Mouse (Mus musculus): ENCODE results near the gene Vps25. TPM values are rescaled to one million over a fixed set of nuclear protein-coding genes. Genes with fewer than 3 reads are reported as not detected.

Vps25 gene
- total and polyA plus RNA-seq, 3 experiments: 75.5 to 107 TPM; not detected in 1

GRCm38 (mm10) chr11:101282896-101283295 lies 29.4 kb downstream of the Vps25 start:
- H3K36me3 ChIP-seq (ENCODE audit: control insufficient read depth in 1 of 2, insufficient read depth in 2 of 2, low read length in 2 of 2): peaks cover 4 to 8% of the 10 kb centered on the region in 2 experiments; a peak in 3 of 4 replicates
- no peak overlapping the region for H3K4me3 ChIP-seq (ENCODE audit: control insufficient read depth in 1 of 2, insufficient read depth in 1 of 2, low read depth in 2 of 2, low read length in 2 of 2)
- peaks cover 6% of the 10 kb centered on the region for H3K79me2 ChIP-seq (ENCODE audit: control insufficient read depth, insufficient read depth, low read length, poor library complexity)
- no peaks in the 10 kb centered on the region for H3K9me3 ChIP-seq (replicated peaks; ENCODE audit: insufficient read depth, low read length)
- no peak for DNase-seq (ENCODE audit: low read depth, low spot score)
- no peak overlapping the region for H3K27ac ChIP-seq (ENCODE audit: control insufficient read depth, low read depth, low read length)
- peaks cover 0 to 7% of the 10 kb centered on the region in 2 experiments; a peak in 1 of 4 replicates for H3K4me1 ChIP-seq (ENCODE audit: control insufficient read depth in 1 of 2, insufficient read depth in 2 of 2, low read length in 2 of 2)
- no peak for TF ChIP-seq BHLHE40 (IDR thresholded peaks at IDR 0.05; ENCODE audit: borderline replicate concordance, low read depth, low read length)
- TF ChIP-seq GABPA (IDR thresholded peaks at IDR 0.05; ENCODE audit: low read depth, low read length): no peak
- TF ChIP-seq ZKSCAN1 (IDR thresholded peaks at IDR 0.05; ENCODE audit: low read depth, low read length): no peak
- no peak for TF ChIP-seq NELFE (IDR thresholded peaks at IDR 0.05; ENCODE audit: low read depth, low read length)
- TF ChIP-seq TCF12 (IDR thresholded peaks at IDR 0.05; ENCODE audit: low read depth, low read length): no peak
- no peak for TF ChIP-seq NRF1 (IDR thresholded peaks at IDR 0.05; ENCODE audit: insufficient read depth, low read depth, low read length, poor library complexity, severe bottlenecking)
- TF ChIP-seq TAL1 (IDR thresholded peaks at IDR 0.05; ENCODE audit: low read length): no peak
- no peak for TF ChIP-seq POLR2AphosphoS2 (IDR thresholded peaks at IDR 0.05; ENCODE audit: low read length)
- TF ChIP-seq UBTF (IDR thresholded peaks at IDR 0.05; ENCODE audit: borderline replicate concordance, insufficient read depth, low read depth, low read length): no peak
- TF ChIP-seq KAT2A (conservative IDR thresholded peaks at IDR 0.05; ENCODE audit: low read depth, low read length): no peak
- TF ChIP-seq SMC3 (IDR thresholded peaks at IDR 0.05; ENCODE audit: low read depth, low read length): no peak
- TF ChIP-seq CHD1 (IDR thresholded peaks at IDR 0.05; ENCODE audit: low read depth, low read length): no peak
- TF ChIP-seq E2F4 (IDR thresholded peaks at IDR 0.05; ENCODE audit: borderline replicate concordance, low read depth, low read length): no peak
- TF ChIP-seq MYB (IDR thresholded peaks at IDR 0.05; ENCODE audit: low read depth, low read length): no peak
- no peak for TF ChIP-seq POLR2AphosphoS5 (IDR thresholded peaks at IDR 0.05; ENCODE audit: borderline replicate concordance, low read depth, low read length)
- no peak overlapping the region for H3K9ac ChIP-seq (ENCODE audit: control insufficient read depth, low read depth, low read length, poor library complexity, severe bottlenecking)
- H3K27me3 ChIP-seq (ENCODE audit: control insufficient read depth in 1 of 2, insufficient read depth in 2 of 2, low read length in 2 of 2): no peaks in the 10 kb centered on the region

DNA sequence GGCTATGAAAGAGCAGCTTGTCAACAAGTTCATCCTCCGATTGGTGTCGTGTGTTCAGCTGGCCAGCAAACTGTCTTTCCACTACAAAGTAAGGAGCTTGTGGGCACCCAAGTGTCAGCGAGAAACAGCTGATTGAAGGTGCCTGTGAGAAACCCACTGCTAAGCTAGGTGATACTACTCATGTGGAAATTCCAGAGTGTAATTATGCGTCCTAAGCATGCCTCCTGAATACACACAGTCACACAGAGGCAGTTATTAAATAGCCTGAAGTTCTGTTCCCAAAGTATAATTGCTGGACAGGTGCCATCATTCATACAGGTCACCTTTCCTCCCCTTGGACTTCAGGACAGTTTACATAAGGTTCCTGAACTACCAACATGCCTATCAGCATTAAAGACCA lies 30.3 kb downstream of the Vps25 start:
- Histone ChIP-seq H3K27me3 (ENCODE audit: control insufficient read depth in 1 of 2, insufficient read depth in 2 of 2, low read length in 2 of 2) (no peaks in the 10 kb centered on the region), H3K9me3 (replicated peaks; ENCODE audit: insufficient read depth, low read length) (no peaks in the 10 kb centered on the region), H3K9ac (ENCODE audit: control insufficient read depth, low read depth, low read length, poor library complexity, severe bottlenecking) (no peak overlapping the region), H3K4me3 (ENCODE audit: control insufficient read depth in 1 of 2, insufficient read depth in 1 of 2, low read depth in 2 of 2, low read length in 2 of 2) (no peak overlapping the region), H3K27ac (ENCODE audit: control insufficient read depth, low read depth, low read length) (no peak overlapping the region), H3K4me1 (ENCODE audit: control insufficient read depth in 1 of 2, insufficient read depth in 2 of 2, low read length in 2 of 2) (peaks cover 0 to 7% of the 10 kb centered on the region in 2 experiments; a peak in 1 of 4 replicates), H3K79me2 (ENCODE audit: control insufficient read depth, insufficient read depth, low read length, poor library complexity) (no peaks in the 10 kb centered on the region), H3K36me3 (ENCODE audit: control insufficient read depth in 1 of 2, insufficient read depth in 2 of 2, low read length in 2 of 2) (peaks cover 4 to 14% of the 10 kb centered on the region in 2 experiments; a peak in 3 of 4 replicates)
- DNase-seq (ENCODE audit: low read depth, low spot score): no peak
- TF ChIP-seq GATA1 (IDR thresholded peaks at IDR 0.05; ENCODE audit: low read depth, low read length) (no peak), ZNF384 (IDR thresholded peaks at IDR 0.05; ENCODE audit: low read depth, low read length) (no peak), MEF2A (IDR thresholded peaks at IDR 0.05; ENCODE audit: extremely low read depth, insufficient replicate concordance, low read depth, low read length, poor library complexity, severe bottlenecking) (no peak), MAFK (IDR thresholded peaks at IDR 0.05; ENCODE audit: borderline replicate concordance, low read depth, low read length) (no peak), MAZ (IDR thresholded peaks at IDR 0.05; ENCODE audit: low read depth, low read length) (no peak), TBP (IDR thresholded peaks at IDR 0.05; ENCODE audit: low read depth, low read length) (no peak), RCOR1 (IDR thresholded peaks at IDR 0.05; ENCODE audit: low read depth, low read length) (no peak), ZMIZ1 (IDR thresholded peaks at IDR 0.05; ENCODE audit: low read depth, low read length) (no peak), BHLHE40 (IDR thresholded peaks at IDR 0.05; ENCODE audit: borderline replicate concordance, low read depth, low read length) (no peak)

Data from MEL (cell line).